Mouse (Mus musculus) olfactory bulb, adult 2 months (tissue): ENCODE measurements around the gene Wfdc1.

Experiments used
- CTCF ChIP-seq: fragments of 200-500 bp; IDR thresholded peaks from 2 replicates; pipeline ENCODE4 v1.5.1; 2012; ENCODE audit warnings: low read depth, mild to moderate bottlenecking, low read length, moderate library complexity; ENCODE audit not compliant: insufficient read depth
- POLR2A ChIP-seq: fragments of 200-500 bp; IDR thresholded peaks from 2 replicates; pipeline ENCODE4 v1.6.1; 2012; ENCODE audit warnings: mild to moderate bottlenecking, low read depth, low read length, moderate library complexity; ENCODE audit not compliant: insufficient read depth

DNA sequence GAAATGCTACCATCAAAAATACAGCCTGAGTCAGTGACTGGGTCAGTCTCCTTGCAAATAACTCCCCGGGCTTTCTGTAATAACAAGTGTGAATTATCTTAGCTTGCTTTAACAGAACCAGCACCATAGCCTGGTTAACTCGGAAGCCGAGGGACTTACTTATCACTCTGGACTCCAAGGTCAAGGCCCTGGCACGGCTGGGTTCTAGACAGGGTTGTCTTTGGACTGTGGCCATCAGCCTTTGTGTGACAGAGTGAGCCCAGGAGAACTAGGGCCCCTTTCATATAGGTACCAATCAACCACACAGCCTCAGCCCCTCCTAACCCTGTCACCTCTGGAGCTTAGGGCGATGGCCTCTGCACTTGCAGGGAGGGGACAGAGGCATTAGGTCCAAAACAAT is 25.1 kb upstream of the Wfdc1 start:
- no peak for TF ChIP-seq POLR2A
- TF ChIP-seq CTCF = no peak
